Mouse (Mus musculus): ENCODE results near the gene Akt1s1.
A peak's percentile ranks its signal among the peaks of the same experiment; 100 is the strongest.

Akt1s1 gene

DNA sequence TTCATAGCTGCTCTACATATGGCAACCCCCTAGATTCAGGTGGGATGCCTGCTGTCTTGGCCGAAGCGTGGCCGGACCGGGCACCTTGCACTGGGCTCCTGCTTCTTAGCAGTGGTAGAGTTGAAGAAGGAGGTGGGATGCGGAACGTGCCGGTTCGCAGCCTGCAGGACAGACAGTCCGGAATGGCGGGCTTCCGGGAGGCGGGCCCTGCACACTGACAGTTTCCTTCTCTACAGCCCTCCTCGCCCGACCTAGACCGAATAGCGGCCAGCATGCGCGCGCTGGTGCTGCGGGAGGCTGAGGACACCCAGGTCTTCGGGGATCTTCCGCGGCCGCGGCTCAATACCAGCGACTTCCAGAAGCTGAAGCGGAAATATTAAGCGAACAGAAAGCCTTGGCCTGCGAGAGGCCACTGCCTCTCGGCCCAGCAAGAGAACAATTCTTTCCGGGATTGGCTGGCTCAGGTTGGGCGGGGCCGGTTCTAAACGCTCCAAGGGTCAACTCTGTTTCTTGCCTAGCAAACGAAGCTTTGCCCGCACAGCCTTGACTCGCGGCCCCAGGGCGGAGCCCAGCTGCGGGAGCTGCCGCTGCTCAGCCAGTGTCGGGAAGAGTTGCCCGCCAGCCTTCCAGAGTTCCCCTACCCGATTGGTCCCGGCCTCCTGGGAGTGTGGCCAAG, 5.7 kb downstream of the Akt1s1 start:
- DNase-seq: peak; percentile 84 to 86

DNA sequence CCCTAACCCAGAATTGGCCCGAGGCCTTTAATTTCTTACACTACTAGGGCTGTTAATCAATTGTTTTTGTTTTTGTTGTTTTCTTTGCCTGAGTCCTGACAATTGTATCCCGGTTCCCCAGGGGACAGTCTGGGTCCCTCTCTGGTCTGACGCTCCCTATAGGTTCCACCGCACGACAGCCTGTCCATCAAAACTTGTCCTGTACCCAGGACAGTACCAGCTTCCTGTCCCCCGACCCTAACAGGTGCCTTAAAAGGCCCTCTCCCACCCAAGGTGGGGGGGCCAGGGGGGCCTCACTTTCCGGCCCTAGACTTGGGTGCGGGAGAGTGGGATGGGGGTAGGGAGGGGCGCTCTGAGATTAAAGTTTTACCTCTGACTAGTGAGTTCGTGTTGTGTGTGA, 6.2 kb downstream of the Akt1s1 start:
- DNase-seq: no peak

DNA sequence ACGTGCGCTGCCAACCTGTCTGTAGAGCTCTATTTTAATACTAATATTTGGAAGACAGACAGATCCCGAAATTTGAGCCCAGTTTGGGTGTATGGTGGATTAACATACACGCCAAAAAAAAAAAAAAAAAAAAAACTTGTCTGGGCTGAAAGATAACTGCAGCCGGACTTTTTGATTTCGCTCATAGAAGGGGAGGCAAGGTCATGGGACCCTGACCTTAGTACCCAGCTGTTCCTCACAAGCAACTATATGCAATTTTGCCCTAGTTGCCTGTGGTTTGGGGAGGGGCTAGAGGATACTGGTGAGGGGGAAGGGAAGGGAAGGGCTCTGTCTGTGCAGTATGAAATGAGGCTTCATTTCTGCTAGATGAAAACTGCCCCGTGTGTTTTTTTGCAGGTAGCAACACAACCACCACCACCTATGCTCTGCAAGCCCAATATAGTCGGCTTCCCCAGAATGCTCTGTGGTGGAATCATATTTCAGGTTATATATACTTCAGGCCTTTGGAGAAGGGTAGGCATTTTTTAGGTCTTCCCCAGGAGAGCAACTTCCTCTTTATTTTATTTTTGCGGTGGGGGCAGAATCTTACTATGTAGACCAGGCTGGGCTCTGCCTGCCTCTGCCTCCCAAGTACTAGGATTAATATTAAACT, 7.6 kb downstream of the Akt1s1 start:
- DNase-seq: no peak

DNA sequence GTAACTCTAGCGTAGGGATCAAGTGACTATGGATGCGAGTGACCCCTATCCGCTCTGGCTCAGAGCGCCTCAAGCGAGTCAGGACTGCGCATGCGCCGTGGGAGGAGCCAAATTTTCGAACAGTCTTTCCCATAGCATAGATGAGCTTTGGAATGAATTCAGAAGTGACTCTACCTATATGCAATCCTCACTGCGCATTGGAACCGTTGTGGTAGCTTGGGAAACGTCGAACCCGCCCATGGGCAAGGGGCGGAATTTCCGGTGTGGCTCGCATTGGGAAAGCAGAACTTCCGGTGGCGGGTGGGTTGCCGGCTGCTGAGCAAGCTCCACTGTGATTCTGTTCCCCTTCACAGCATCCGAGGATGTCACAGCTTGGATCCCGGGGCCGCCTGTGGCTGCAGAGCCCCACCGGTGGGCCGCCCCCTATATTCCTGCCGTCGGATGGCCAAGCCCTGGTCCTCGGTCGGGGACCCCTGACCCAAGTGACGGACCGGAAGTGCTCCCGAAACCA, 8.3 kb downstream of the Akt1s1 start, which contains the start of gene Pnkp:
TSS of gene Pnkp (plus strand) at position 98 of the 511 bp plus-strand sequence.
- DNase-seq: peak; percentile 88 to 89

DNA sequence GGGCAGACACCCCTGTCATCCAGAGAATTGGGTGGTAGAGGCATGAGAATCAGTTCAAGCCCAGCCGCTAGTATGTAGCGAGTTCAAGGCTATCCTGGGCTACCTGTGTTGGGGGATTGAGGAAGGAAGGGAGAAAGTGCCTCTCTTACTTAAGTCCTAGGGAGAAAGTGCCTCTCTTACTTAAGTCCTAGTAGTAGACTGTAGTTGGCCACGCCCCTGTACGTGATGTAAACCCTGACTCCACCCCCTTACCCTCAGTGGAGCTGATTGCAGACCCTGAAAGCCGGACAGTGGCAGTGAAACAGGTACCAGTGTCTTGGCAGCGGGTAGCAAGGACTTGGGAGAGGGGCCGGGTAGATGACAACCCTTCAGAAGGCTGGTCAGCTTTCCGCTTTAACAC, 9.1 kb downstream of the Akt1s1 start:
- no peak for DNase-seq

DNA sequence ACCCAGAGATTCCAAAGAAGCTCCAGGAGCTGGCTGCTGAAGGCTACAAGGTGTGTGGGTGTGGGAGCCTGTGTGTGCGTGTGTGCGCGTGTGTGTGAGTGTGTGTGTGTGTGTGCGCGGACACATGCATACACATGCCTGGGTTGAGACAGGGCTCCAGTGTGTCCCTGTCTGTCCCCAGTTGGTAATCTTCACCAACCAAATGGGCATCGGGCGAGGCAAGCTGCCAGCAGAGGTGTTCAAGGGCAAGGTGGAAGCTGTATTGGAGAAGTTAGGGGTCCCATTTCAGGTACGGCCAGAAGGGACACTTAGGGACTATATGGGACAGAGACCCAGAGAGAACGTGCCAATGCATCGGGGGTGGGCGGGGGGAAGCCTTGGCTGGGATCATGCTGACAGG, 11.1 kb downstream of the Akt1s1 start:
- no peak for DNase-seq

DNA sequence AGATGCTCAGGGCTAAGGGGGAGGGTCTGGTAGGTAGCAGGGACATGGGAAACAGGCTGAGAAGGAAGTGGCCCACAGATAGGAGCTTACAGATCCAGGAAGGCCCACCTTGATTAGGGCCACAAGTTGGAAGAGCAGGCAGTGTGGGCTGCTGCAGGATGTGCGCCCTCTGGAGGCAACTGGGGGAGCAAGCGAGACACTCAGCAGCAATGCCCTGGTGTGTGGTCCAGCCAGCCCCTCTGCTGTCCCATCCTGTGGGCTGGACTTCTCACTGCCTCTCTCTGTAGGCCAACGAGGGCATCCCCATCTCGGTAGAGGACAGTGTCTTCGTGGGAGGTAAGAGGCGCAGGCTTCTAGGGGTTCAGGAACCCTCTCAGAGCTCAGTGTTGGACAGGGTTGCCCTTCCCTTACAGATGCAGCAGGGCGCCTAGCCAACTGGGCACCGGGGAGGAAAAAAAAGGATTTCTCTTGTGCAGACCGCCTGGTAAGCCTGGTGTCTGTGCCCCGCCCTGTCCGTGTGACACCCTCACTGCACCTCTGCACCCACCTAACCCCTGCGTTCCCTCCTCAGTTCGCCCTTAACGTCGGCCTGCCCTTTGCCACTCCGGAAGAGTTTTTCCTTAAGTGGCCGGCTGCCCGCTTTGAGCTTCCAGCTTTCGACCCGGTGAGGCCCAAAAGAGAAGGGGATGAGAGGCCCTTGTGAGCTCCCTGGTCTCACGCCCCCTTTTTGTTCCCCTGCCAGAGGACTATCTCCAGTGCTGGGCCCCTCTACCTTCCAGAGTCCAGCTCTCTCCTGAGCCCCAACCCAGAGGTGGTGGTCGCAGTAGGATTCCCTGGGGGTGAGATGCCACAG, 12.0 kb downstream of the Akt1s1 start:
- DNase-seq: peak; percentile 77 to 87

DNA sequence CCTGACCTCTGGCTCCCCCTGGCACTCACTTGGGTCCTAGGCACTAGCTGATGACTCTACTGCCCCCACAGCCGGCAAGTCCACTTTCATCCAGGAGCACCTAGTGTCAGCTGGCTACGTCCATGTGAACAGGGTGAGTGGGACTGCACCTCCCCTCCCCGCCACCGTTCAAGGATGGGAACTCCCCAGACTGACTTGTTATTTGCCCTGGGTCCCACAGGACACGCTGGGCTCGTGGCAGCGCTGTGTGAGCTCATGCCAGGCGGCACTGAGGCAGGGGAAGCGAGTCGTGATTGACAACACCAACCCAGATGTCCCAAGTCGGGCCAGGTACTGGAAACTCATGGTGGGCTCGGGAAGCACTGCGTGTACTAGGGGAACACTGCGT, 12.6 kb downstream of the Akt1s1 start:
- no peak for DNase-seq

DNA sequence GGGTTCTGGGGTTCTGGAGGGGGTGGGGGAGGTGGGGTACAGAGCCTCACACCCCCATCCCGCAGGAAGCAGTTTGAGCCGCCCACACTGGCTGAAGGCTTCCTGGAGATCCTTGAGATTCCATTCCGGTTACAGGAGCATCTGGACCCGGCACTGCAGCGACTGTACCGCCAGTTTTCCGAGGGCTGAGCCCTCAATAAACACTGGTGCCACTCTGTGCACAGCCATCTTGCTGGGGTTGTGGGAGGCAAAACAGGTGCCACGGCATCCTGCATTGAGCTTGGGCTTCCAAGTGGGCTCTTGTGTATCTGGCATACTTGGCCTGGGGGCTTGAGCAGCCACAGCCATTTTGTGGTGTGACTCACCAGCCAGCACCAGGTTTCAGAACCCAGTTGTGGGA, 13.6 kb downstream of the Akt1s1 start:
- no peak for DNase-seq

DNA sequence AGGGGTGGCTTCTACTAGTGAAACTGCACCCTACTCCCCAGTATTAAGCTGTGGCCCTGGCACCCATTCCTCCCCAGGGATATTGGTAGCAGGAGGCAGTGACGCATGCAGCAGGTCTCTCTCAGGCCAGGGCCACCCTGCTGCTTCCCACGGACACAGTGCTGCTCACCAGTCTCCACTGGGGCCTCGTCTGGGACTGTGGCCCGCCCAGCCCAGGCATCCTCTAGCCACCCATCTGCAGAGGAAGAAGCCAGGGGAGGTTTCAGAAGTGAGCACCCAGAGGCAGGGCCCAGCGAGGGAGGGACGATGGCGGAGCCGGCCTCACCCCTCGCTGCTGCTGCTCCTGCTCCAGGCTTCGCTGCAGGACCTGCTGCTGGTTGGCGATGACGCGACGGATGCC, 14.4 kb downstream of the Akt1s1 start:
- DNase-seq: no peak

DNA sequence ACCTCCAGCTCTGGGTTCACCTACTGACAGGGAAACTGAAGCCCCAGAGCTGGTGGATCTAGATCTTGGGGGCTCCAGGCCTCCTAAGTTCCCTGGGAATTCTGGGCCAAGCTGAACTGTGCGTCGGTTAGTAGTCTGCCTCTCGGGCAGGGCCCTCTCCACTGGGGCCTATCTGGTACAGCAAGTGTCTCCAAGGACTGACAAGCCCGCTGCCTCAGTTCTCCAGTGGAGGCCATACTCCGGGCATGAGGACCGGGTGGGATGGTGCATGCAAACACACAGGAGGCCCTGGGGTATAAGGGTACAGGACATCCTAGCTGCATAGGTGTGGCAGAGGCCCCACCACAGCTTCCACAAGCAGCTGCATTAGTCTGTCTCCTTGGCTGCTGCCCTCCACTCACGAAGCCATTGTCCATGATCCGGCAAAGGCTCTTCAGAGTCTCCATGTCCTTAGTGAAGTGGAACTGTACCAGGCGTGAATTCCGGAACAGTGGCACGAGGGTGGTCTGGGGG, 15.2 kb downstream of the Akt1s1 start:
- DNase-seq: no peak

DNA sequence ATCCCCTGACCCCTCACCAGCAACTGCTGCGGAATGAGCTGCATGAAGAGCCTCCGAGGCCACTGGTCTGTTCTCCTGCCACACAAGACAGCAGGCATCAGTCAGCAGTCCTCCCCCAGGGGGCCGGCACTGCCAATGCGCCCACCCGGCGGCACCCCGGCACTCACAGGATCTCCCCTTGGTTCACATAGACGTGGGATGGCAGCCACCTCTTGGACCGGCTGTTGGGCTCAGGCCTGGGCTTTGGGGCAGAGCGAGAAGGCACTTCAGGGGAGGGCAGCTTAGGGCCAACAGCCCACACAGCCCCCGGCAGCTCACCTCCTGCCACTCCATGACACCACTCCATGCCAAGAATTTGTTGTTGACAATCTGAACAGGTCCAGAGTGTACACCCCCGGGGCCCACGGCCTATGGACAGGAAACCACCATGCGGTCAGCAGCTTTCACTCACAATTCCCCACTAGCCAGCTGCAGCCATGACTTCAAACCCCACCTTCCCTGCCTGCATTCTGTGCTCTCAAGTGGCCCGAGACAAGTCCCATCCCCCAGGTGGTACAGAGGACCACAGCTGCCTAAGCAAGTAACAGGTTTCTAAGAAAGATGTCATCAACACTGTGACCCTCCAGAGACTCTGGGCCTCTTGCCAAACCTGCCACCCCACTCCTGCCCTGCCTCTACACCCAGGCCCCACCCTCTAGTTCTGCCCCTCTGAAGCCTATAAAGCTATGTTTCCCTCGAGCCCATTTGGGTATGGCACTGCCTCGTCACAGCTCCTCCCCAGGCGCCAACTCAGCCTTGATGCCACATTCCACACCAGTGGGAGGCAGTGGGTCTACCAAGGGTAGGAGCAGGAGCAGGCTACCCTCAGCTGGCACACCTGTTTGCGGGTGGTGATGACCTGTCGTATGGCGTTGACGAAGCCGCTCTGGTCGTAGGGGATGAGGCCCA, 16.1 kb downstream of the Akt1s1 start:
- peak in 1 of 2 experiments; percentile 57 for DNase-seq

DNA sequence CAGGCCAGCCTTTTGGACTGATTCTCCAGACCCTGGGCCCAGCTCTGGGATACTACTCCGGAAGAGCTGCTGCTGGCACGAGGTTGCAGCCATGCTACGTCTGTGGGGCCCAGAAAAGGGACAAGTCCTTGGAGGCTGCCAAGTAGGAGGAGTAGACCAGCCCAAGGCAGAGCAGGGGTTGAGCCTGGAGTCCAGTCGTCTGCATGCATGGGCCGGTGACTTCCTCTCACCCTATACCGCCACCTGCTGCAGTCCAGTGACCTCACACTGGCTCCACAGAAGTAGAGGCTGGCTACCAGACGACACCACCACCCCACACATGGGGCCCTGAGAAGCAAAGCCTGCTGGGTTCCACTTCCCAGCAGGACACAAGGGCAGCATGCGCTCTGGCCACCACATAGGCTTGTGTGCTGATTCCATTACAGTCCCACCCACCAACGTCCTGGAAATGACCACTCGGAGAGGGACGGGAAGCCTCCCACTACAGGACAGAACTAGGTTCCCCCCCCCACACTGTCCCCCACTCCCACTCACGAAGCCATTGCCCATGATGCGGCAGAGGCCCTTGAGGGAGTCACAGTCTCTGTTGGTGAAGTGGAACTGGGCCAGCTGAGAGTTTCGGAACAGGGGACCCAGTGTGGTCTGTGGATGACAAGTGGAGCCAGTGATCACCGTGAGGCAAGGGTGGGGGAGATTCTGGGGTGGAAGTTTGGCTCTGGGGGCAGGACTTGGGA, 17.7 kb downstream of the Akt1s1 start:
- DNase-seq: peak in 1 of 2 experiments; percentile 47

DNA sequence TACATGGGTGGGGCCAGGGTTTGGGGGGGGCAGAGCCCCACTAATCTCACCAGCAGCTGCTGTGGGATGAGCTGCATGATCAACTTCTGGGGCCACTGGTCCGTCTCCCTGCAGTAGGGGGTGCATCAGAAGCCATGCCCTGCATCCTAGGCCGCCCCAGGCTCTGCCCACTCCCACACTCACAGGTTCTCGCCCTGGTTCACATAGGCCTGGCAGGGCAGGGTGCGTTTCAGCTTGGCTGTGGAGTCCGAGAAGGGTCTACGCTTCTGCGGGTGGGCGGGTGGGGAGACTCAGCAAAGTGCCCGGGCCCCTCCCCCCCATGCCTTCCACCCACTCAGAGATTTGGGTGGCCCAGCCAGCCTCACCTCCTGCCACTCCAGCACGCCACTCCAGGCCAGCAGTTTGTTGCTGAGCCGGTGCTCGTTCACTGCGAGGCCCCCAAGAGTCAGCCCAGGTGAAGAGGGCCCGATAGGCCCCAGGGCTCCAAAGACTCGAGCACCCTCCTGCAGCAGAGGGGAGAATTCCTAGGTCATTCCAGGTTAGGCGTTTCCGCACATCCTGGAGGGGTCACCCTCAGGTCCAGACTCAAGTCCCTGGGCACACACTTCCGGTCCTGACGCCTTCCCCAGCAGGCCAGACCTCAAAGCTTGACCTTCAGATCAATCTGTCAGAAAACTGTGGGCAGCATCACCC, 18.4 kb downstream of the Akt1s1 start:
- DNase-seq: no peak

DNA sequence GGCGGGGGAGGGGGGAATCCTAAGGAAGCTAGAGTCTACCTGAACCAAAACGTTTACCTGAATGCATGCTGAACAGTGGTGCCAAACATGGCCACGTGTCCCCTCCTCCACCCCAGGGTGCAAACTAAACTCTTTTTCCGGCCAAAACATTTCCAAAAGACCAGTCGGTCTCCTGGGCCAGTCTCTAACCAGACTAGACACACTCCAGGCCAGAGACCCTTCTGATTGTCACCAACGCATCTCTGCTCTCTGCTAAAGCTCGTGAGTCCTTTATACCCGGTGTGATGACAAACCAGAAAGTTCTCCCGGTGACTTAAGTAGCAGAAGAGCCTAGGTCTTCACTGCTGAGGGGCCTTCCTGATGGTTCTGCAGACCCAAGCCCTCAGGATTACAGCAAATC, 19.0 kb downstream of the Akt1s1 start:
- no peak for DNase-seq

DNA sequence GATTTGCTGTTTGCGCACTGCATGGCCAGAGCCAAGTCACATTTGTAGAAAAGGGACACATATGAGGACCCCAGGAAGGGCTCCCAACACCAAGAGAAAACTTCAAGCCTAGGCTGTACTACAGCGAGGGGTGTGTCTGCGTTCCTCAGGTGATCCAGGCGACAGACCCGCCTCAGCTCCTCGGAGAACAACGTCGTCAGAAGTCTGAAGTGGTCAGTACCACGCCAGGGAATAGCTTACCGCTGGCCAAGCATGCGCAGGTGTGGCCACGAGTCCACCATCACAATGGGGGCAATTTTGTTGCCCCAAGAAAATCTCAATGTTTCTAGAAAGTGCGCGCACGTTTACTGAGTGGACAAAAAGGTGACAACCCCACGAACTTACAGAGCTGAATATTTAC, 19.7 kb downstream of the Akt1s1 start:
- DNase-seq: no peak

DNA sequence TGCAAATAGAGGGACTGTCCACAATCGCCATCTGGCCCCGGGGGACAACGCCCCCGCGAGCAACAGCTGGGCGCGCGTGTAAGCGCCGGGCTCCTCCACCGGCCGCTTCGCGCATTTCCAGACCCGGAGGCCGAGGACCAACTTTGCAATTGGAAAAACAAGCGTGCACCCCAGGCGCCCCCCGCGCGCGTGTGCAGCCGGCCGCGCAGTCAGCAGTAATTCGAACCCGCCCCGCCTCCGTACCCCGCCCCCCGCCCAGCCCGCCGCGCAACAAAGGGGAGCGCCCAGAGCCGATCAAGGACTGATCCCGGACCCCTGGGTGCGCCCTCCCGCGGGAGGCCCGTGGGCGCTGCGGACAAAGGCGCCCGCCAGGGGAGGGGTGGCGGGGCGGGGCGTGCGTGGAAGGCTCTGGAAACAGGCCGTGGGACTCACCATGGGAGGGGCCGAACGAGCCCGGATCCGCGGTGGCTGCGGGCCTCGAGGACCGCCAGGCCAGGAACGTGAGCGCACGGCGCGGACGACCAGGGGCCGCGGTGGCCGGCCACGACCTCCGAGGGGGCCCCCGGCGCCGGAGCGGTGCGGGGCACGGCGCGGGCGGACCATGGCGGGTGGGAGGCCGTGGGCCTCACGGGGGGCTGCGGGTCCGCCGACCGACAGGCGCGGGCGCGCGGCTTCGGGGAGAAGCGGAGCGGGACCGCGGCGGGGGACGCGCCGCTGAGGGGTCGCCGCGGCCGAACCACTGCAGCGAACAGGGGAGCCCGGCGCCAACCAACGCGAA, 20.3 kb downstream of the Akt1s1 start:
- DNase-seq: peak; percentile 72 to 74

DNA sequence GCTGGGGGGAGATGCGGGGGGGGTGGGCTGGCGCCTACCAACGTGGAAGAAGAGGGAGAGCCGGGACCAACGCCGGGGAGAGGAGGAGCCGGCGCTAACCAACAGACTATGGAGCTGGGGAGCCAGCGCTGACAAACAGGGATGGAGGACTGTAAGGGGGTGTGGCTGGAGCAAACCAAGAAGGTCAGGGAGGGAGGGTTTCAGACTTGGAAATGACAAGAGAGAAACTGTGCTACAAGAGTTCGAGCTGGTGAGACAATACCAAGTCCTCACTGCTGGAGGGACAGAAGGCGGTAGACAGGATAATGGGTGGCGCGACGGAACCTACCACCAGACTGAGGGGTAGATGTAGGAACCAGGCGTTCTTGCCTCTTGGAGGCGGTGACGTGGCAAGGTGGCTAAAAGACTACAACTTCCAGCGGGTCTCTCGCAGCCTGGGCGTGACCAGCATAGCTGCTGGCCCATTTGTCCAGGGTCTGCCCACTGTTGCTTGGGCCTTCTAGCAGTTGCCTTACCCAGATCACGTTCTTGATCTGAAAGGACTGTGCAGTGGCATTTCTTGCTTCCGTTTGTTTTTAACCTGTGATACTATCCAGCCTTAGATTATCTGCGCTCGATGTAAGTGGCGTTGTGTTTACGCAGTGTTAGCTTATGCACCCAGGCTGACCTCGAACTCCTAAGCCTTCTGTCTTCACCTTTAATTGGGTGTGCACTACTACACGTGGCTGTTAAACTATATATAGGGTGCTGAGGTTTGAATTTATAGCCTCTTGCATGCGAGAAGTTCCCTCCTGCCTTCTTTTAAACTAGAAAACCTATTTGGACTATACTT, 21.1 kb downstream of the Akt1s1 start, which contains the start of gene Ptov1:
TSS of gene Ptov1 (minus strand) at position 92 of the 832 bp plus-strand sequence.
- peak; percentile 94 to 95 for DNase-seq

DNA sequence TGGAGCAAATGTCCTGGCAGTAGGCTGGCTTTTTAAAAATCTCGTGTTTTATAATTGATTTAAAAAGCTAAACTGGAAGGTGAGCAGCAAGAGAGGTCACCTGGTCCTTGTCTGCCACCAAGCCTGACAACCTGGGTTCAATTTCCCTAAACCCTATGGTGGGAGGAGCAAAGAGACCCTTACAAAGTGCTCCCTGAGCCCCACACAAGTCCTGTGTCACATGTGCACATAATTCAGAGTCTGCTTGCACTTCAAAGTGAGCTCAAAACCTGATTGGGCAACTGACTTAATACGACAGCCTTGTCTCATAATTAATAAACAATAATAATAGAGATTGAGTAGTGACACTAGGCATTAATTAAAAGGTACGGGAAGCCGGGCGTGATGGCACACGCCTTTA, 21.8 kb downstream of the Akt1s1 start:
- no peak for DNase-seq

All from cerebellum, postnatal 14 days (tissue).